Mouse (Mus musculus): ENCODE data around the gene Sec63.

GRCm38 (mm10) chr10:42863621-42864391, 102.5 kb downstream of the Sec63 start:
- TF ChIP-seq CTCF (IDR thresholded peaks at IDR 0.05; ENCODE audit: borderline replicate concordance, insufficient read depth, low read depth, low read length), result no peak
- TF ChIP-seq POLR2A (IDR thresholded peaks at IDR 0.05; ENCODE audit: borderline replicate concordance, insufficient read depth, low read length), result no peak

Data from cerebellum, adult 2 months (tissue).